Mouse (Mus musculus): ENCODE measurements at regions not wholly inside any gene's neighbourhood (a gene's known extent, or its start where the extent isn't known, plus 50 kb on each side); places are given as distances from the start of the nearest gene placed in this dataset.

GRCm38 (mm10) chr12:16015596-16015995, 198.9 kb upstream of the Trib2 start:
- TF ChIP-seq CTCF (IDR thresholded peaks at IDR 0.05; ENCODE audit: control insufficient read depth, insufficient read depth, insufficient replicate concordance, low read depth, low read length) (no peak), POLR2A (IDR thresholded peaks at IDR 0.05; ENCODE audit: control insufficient read depth, low read depth, low read length) (no peak)
